In the genomic region with DNA sequence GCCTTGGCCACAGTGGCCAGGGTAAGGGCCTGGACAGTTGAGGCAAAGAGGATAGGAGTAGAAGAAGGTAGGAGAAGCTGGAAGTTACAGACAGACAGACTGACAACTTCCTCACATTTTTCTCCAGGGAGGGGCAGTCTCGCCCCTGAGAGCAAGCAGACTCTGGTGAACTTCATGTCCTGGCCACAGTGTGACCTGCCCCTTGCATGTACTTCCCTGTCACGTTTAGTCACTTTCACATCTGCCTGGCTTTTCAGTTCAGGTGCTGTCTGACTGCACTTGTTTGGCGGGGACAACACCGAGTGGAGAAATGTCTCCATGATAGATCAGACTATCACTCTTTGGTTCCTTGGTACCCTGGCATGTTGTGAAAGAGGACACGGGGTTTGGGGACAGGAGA, we compare ENCODE assay signal across 21 mouse cellular contexts. TPM values are rescaled to one million over a fixed set of nuclear protein-coding genes. Genes with fewer than 3 reads are reported as not detected.
A peak's percentile ranks its signal among the peaks of the same experiment; 100 is the strongest.
DNase-seq lines count a peak whose midpoint lies in the region; ATAC-seq and TF ChIP-seq lines count a peak whose summit lies in the region.
"Had no signal": no experiment of that assay in that cellular context is flagged by ENCODE, and none has a peak within 500 bp of the region (broad histone marks: within the 10 kb centered on the region; RNA-seq: fewer than 3 reads in every experiment).

No protein-coding gene starts in this region.

- no peaks in the 10 kb centered on the region for H3K27me3 ChIP-seq in hindbrain, postnatal 0 days (ENCODE audit: insufficient read depth, low read length)
- H3K27me3 ChIP-seq in hindbrain, embryonic 13.5 days, result no peaks in the 10 kb centered on the region
- no peaks in the 10 kb centered on the region for H3K27me3 ChIP-seq in lung, postnatal 0 days (replicated peaks; ENCODE audit: insufficient read depth, low read length)
- no peaks in the 10 kb centered on the region for H3K27me3 ChIP-seq in forebrain, embryonic 15.5 days
- H3K27me3 ChIP-seq: hindbrain, embryonic 12.5 days; midbrain, embryonic 13.5 days had no signal

- no peak for TF ChIP-seq CTCF in hindbrain, postnatal 0 days (IDR thresholded peaks at IDR 0.05; ENCODE audit: low read depth)
- TF ChIP-seq CTCF in lung, postnatal 0 days (IDR thresholded peaks at IDR 0.05), result no peak

- no peaks in the 10 kb centered on the region for H3K9me3 ChIP-seq in hindbrain, postnatal 0 days (ENCODE audit: low read length)
- H3K9me3 ChIP-seq in hindbrain, embryonic 13.5 days, result no peaks in the 10 kb centered on the region
- no peaks in the 10 kb centered on the region for H3K9me3 ChIP-seq in lung, postnatal 0 days (ENCODE audit: low read length)
- no peaks in the 10 kb centered on the region for H3K9me3 ChIP-seq in forebrain, embryonic 15.5 days
- H3K9me3 ChIP-seq: G1E; hindbrain, embryonic 12.5 days; midbrain, embryonic 13.5 days had no signal

- WGBS in hindbrain, postnatal 0 days, result 78% methylated on average over 5 of the region's 5 CpGs
- WGBS in hindbrain, embryonic 13.5 days, result 83% methylated on average over 5 of the region's 5 CpGs
- WGBS in lung, postnatal 0 days, result 71% methylated on average over 5 of the region's 5 CpGs
- 79% methylated on average over 5 of the region's 5 CpGs for WGBS in forebrain, embryonic 15.5 days

- H3K9ac ChIP-seq in hindbrain, postnatal 0 days (replicated peaks; ENCODE audit: low read length), result no peak overlapping the region
- H3K9ac ChIP-seq in hindbrain, embryonic 13.5 days, result no peak overlapping the region
- no peak overlapping the region for H3K9ac ChIP-seq in lung, postnatal 0 days (replicated peaks; ENCODE audit: low read depth)
- H3K9ac ChIP-seq in forebrain, embryonic 15.5 days (replicated peaks), result no peak overlapping the region
- H3K9ac ChIP-seq: hindbrain, embryonic 12.5 days; liver, postnatal 0 days; midbrain, embryonic 13.5 days had no signal

- TF ChIP-seq EP300 in lung, postnatal 0 days (IDR thresholded peaks at IDR 0.05), result no peak

- no peaks in the 10 kb centered on the region for H3K36me3 ChIP-seq in hindbrain, postnatal 0 days (ENCODE audit: insufficient read depth, low read length)
- H3K36me3 ChIP-seq in hindbrain, embryonic 13.5 days, result no peaks in the 10 kb centered on the region
- H3K36me3 ChIP-seq in lung, postnatal 0 days (ENCODE audit: insufficient read depth, low read length), result no peaks in the 10 kb centered on the region
- H3K36me3 ChIP-seq in forebrain, embryonic 15.5 days, result no peaks in the 10 kb centered on the region
- H3K36me3 ChIP-seq: G1E; hindbrain, embryonic 12.5 days; midbrain, embryonic 13.5 days had no signal

- no peak overlapping the region for H3K4me2 ChIP-seq in hindbrain, postnatal 0 days (ENCODE audit: low read depth, low read length)
- H3K4me2 ChIP-seq in hindbrain, embryonic 13.5 days, result no peak overlapping the region
- H3K4me2 ChIP-seq in lung, postnatal 0 days (replicated peaks; ENCODE audit: low read depth, low read length), result no peak overlapping the region
- no peak overlapping the region for H3K4me2 ChIP-seq in forebrain, embryonic 15.5 days (replicated peaks)
- H3K4me2 ChIP-seq: hindbrain, embryonic 12.5 days; midbrain, embryonic 13.5 days had no signal

- H3K4me1 ChIP-seq in hindbrain, postnatal 0 days (ENCODE audit: insufficient read depth, low read length), result no peaks in the 10 kb centered on the region
- peaks cover 4% of the 10 kb centered on the region for H3K4me1 ChIP-seq in hindbrain, embryonic 13.5 days (replicated peaks)
- H3K4me1 ChIP-seq in lung, postnatal 0 days (ENCODE audit: insufficient read depth, low read depth, low read length), result no peaks in the 10 kb centered on the region
- no peaks in the 10 kb centered on the region for H3K4me1 ChIP-seq in forebrain, embryonic 15.5 days

- no peak for ATAC-seq in hindbrain, postnatal 0 days
- no peak for ATAC-seq in hindbrain, embryonic 13.5 days (ENCODE audit: low FRiP score)
- ATAC-seq in lung, postnatal 0 days, result no peak
- peak; percentile 49; the same call in 1 of the 2 replicates for ATAC-seq in monocyte, adult 5-6 weeks (replicated peaks; ENCODE audit: insufficient number of reproducible peaks, low FRiP score, low TSS enrichment, poor library complexity, severe bottlenecking)
- ATAC-seq in megakaryocyte-erythroid progenitor cell, adult 5-6 weeks (replicated peaks; ENCODE audit: low FRiP score, low TSS enrichment, poor library complexity, severe bottlenecking), result no peak
- ATAC-seq in forebrain, embryonic 15.5 days (replicated peaks), result no peak
- ATAC-seq: liver, postnatal 0 days; midbrain, embryonic 13.5 days had no signal

- DNase-seq in hindbrain, postnatal 0 days (ENCODE audit: low spot score), result no peak
- peak; percentile 22 to 24 for DNase-seq in lung, adult 18-20 months
- no peak for DNase-seq in lung, postnatal 0 days (ENCODE audit: low spot score)
- peak; percentile 18 for DNase-seq in c-Kit-positive CD71-negative TER-119-negative erythroid progenitor cells, embryonic 14.5 days (ENCODE audit: low read depth)
- DNase-seq: cerebellum, adult 2 months; embryo, embryonic 11 days; gastrocnemius, postnatal 36 days; kidney, adult 8-10 months; liver, postnatal 0 days had no signal

- H3K4me3 ChIP-seq in hindbrain, postnatal 0 days (ENCODE audit: low read length), result no peak overlapping the region
- no peak overlapping the region for H3K4me3 ChIP-seq in hindbrain, embryonic 13.5 days
- H3K4me3 ChIP-seq in lung, postnatal 0 days (ENCODE audit: low read depth, low read length), result no peak overlapping the region
- H3K4me3 ChIP-seq in forebrain, embryonic 15.5 days, result no peak overlapping the region
- H3K4me3 ChIP-seq: hindbrain, embryonic 12.5 days; midbrain, embryonic 13.5 days had no signal

- H3K27ac ChIP-seq in hindbrain, postnatal 0 days, result peak overlapping the region; percentile 8; the same call in 1 of the 2 replicates
- H3K27ac ChIP-seq in hindbrain, embryonic 13.5 days, result no peak overlapping the region
- H3K27ac ChIP-seq in lung, postnatal 0 days (ENCODE audit: low read length), result no peak overlapping the region
- no peak overlapping the region for H3K27ac ChIP-seq in forebrain, embryonic 15.5 days (replicated peaks)
- H3K27ac ChIP-seq: hindbrain, embryonic 12.5 days; midbrain, embryonic 13.5 days had no signal

RNA-seq across cellular contexts. Expression of a gene that starts 36.9 kb away (rescaled TPM):
- total RNA-seq in hindbrain, postnatal 0 days (2014; rRNA removed), result 14.3 and 16.5 TPM in 2 replicates
- 6.8 and 7.0 TPM in 2 replicates for polyA plus RNA-seq in hindbrain, postnatal 0 days (2015; fragmentation: Nextera tagmentation; extraction: Ambion mirVana)
- 5.8 TPM in 2 replicates for polyA plus RNA-seq in hindbrain, embryonic 13.5 days (2015; fragmentation: Nextera tagmentation; extraction: Ambion mirVana)
- 3.8 and 3.9 TPM in 2 replicates for polyA plus RNA-seq in lung, postnatal 0 days (2015; fragmentation: Nextera tagmentation; extraction: Ambion mirVana)
- 0.48 to 2.1 TPM in 2 of 3 replicates, not detected in the other for total RNA-seq in monocyte, adult 5-6 weeks (2017)
- total RNA-seq in megakaryocyte-erythroid progenitor cell, adult 5-6 weeks (2014; fragmentation: Nextera tagmentation), result 0.64 TPM in 1 of 2 replicates, not detected in the other
- 0.11 TPM in 1 of 2 replicates, not detected in the other for total RNA-seq in megakaryocyte-erythroid progenitor cell, adult 5-6 weeks (2017)
- polyA plus RNA-seq in forebrain, embryonic 15.5 days (2015; fragmentation: Nextera tagmentation; extraction: Ambion mirVana), result 4.5 and 4.9 TPM in 2 replicates
- polyA plus RNA-seq: C2C12 had no signal

RNA-seq across cellular contexts. Expression of a gene that starts 47.3 kb away (rescaled TPM):
- 6.4 and 7.9 TPM in 2 replicates for total RNA-seq in hindbrain, postnatal 0 days (2014; rRNA removed)
- polyA plus RNA-seq in hindbrain, postnatal 0 days (2015; fragmentation: Nextera tagmentation; extraction: Ambion mirVana), result 2.3 and 2.9 TPM in 2 replicates
- polyA plus RNA-seq in hindbrain, embryonic 13.5 days (2015; fragmentation: Nextera tagmentation; extraction: Ambion mirVana), result 1.4 TPM in 2 replicates
- 0.58 and 0.79 TPM in 2 replicates for polyA plus RNA-seq in lung, postnatal 0 days (2015; fragmentation: Nextera tagmentation; extraction: Ambion mirVana)
- total RNA-seq in monocyte, adult 5-6 weeks (2017), result 0.68 TPM in 1 of 3 replicates, not detected in the others
- total RNA-seq in megakaryocyte-erythroid progenitor cell, adult 5-6 weeks (2014; fragmentation: Nextera tagmentation), result 0.35 TPM in 1 of 2 replicates, not detected in the other
- 0.05 TPM in 1 of 2 replicates, not detected in the other for total RNA-seq in megakaryocyte-erythroid progenitor cell, adult 5-6 weeks (2017)
- 0.49 and 0.50 TPM in 2 replicates for polyA plus RNA-seq in forebrain, embryonic 15.5 days (2015; fragmentation: Nextera tagmentation; extraction: Ambion mirVana)
- polyA plus RNA-seq: C2C12, G1E had no signal

RNA-seq across cellular contexts. Expression of a gene that starts 55.9 kb away (rescaled TPM):
- total RNA-seq in hindbrain, postnatal 0 days (2014; rRNA removed), result not detected in 2 replicates
- not detected in 2 replicates for polyA plus RNA-seq in hindbrain, postnatal 0 days (2015; fragmentation: Nextera tagmentation; extraction: Ambion mirVana)
- polyA plus RNA-seq in hindbrain, embryonic 13.5 days (2015; fragmentation: Nextera tagmentation; extraction: Ambion mirVana), result not detected in 2 replicates
- not detected in 2 replicates for polyA plus RNA-seq in lung, postnatal 0 days (2015; fragmentation: Nextera tagmentation; extraction: Ambion mirVana)
- not detected in 3 replicates for total RNA-seq in monocyte, adult 5-6 weeks (2017)
- total RNA-seq in megakaryocyte-erythroid progenitor cell, adult 5-6 weeks (2014; fragmentation: Nextera tagmentation), result not detected in 2 replicates
- not detected in 2 replicates for total RNA-seq in megakaryocyte-erythroid progenitor cell, adult 5-6 weeks (2017)
- polyA plus RNA-seq in forebrain, embryonic 15.5 days (2015; fragmentation: Nextera tagmentation; extraction: Ambion mirVana), result not detected in 2 replicates
- total RNA-seq: adrenal gland, postnatal 36 days; gastrocnemius, postnatal 36 days; left cerebral cortex, postnatal 36 days had no signal
- polyA plus RNA-seq: C2C12; cerebellum, adult 2 months; G1E; heart, embryonic 14.5 days; hindbrain, embryonic 12.5 days; large intestine, adult 2 months; liver, postnatal 0 days; midbrain, embryonic 13.5 days had no signal

Comparison
In these comparisons a context has a peak if more than half of its experiments do, and no peak if none do; other contexts are left out.
1. DNase-seq: peak in lung, adult 18-20 months (2 of 2) and c-Kit-positive CD71-negative TER-119-negative erythroid progenitor cells, embryonic 14.5 days (single experiment); none in hindbrain, postnatal 0 days (single experiment) and lung, postnatal 0 days (single experiment).